Mouse (Mus musculus) limb, embryonic 11.5 days (tissue): ENCODE measurements around the gene Gfod1. TPM values are rescaled to one million over a fixed set of nuclear protein-coding genes. Genes with fewer than 3 reads are reported as not detected.
A peak's percentile ranks its signal among the peaks of the same experiment; 100 is the strongest.

Source experiments
- ATAC-seq: fragments of 200-750 bp; cut with Nextera tagmentation; 2 replicates; pipeline ENCODE4 v1.8.0; 2017; ENCODE audit warnings: low read depth; ENCODE audit not compliant: insufficient number of reproducible peaks, low FRiP score, low TSS enrichment
- DNase-seq: peaks from one replicate; pipeline ENCODE4 v3.0.0-alpha.2; 2015; ENCODE audit warnings: low spot score
- H3K27ac ChIP-seq: fragments of 300-500 bp; sonication (generic); replicated peaks from 2 replicates; pipeline ENCODE4 v1.5.1; 2014; ENCODE audit warnings: low read depth, mild to moderate bottlenecking, low read length
- H3K27me3 ChIP-seq: fragments of 300-500 bp; sonication (generic); 2 replicates; pipeline ENCODE4 v1.6.1; 2014; ENCODE audit warnings: mild to moderate bottlenecking, low read length, mixed read lengths; ENCODE audit not compliant: control insufficient read depth, insufficient read depth
- H3K36me3 ChIP-seq: fragments of 300-500 bp; sonication (generic); 2 replicates; pipeline ENCODE4 v1.6.1; 2014; ENCODE audit warnings: mild to moderate bottlenecking, low read length, moderate library complexity, mixed read lengths; ENCODE audit not compliant: control insufficient read depth, insufficient read depth
- H3K4me1 ChIP-seq: fragments of 300-500 bp; sonication (generic); 2 replicates; pipeline ENCODE4 v1.6.1; 2014; ENCODE audit warnings: low read length, mixed read lengths; ENCODE audit not compliant: control insufficient read depth, insufficient read depth
- H3K4me2 ChIP-seq: fragments of 300-500 bp; sonication (generic); 2 replicates; pipeline ENCODE4 v1.6.1; 2014; ENCODE audit warnings: low read depth, mild to moderate bottlenecking, moderate library complexity; ENCODE audit not compliant: severe bottlenecking
- H3K4me3 ChIP-seq: fragments of 300-500 bp; sonication (generic); 2 replicates; pipeline ENCODE4 v1.5.1; 2014; ENCODE audit warnings: low read depth, low read length
- H3K9ac ChIP-seq: fragments of 300-500 bp; sonication (generic); 2 replicates; pipeline ENCODE4 v1.6.1; 2014; ENCODE audit warnings: mild to moderate bottlenecking, low read length
- H3K9me3 ChIP-seq: fragments of 300-500 bp; sonication (generic); 2 replicates; pipeline ENCODE4 v1.6.1; 2016; ENCODE audit warnings: low read length; ENCODE audit not compliant: control insufficient read depth
- WGBS: fragments of 180-500 bp; shearing (Covaris S2); extraction: QIAGEN DNeasy Blood & Tissue Kit; methylation state at CpG from one replicate; pipeline ENCODE4 v1.1.7; 2014; 5-methylcytosine and 5-hydroxymethylcytosine counted together
- polyA plus RNA-seq: library from polyadenylated mRNA; unstranded; fragments of >200 nt; fragmentation: Nextera tagmentation; extraction: Ambion mirVana; gene quantifications from 2 replicates; pipeline ENCODE4 v1.2.1, GENCODE M21; 2014

Gfod1 gene
- polyA plus RNA-seq, 1 experiment from 2014 or later, result 0.31 TPM

- Histone ChIP-seq H3K4me1 (peaks cover 15% of the 10 kb centered on the region), H3K27ac (no peak overlapping the region; the same call in 1 of the 2 replicates), H3K9me3 (no peaks in the 10 kb centered on the region), H3K27me3 (no peaks in the 10 kb centered on the region), H3K36me3 (no peaks in the 10 kb centered on the region), H3K9ac (no peak overlapping the region), H3K4me2 (no peak overlapping the region), H3K4me3 (no peak overlapping the region)
- DNase-seq, result no peak
- ATAC-seq, result no peak
- WGBS, result 43% methylated on average over 6 of the region's 6 CpGs
These were observed 73.7 kb downstream of the Gfod1 start for GRCm38 (mm10) chr13:43230238-43230637.

GRCm38 (mm10) chr13:43229767-43230166 is 74.2 kb downstream of the Gfod1 start:
- H3K9me3 ChIP-seq, result no peaks in the 10 kb centered on the region
- WGBS, result 79% methylated on average over 3 of the region's 3 CpGs
- no peak overlapping the region; the same call in 1 of the 2 replicates for H3K27ac ChIP-seq
- ATAC-seq, result no peak
- H3K4me1 ChIP-seq, result peaks cover 15% of the 10 kb centered on the region
- no peak overlapping the region for H3K9ac ChIP-seq
- no peak overlapping the region for H3K4me3 ChIP-seq
- no peaks in the 10 kb centered on the region for H3K27me3 ChIP-seq
- DNase-seq, result no peak
- no peak overlapping the region for H3K4me2 ChIP-seq
- H3K36me3 ChIP-seq, result no peaks in the 10 kb centered on the region

GRCm38 (mm10) chr13:43228141-43228540 is 75.8 kb downstream of the Gfod1 start:
- ATAC-seq, result no peak
- Histone ChIP-seq H3K27ac (no peak overlapping the region), H3K4me1 (peaks cover 15% of the 10 kb centered on the region), H3K9me3 (no peaks in the 10 kb centered on the region), H3K9ac (no peak overlapping the region), H3K4me3 (no peak overlapping the region), H3K27me3 (no peaks in the 10 kb centered on the region), H3K4me2 (no peak overlapping the region), H3K36me3 (no peaks in the 10 kb centered on the region)
- 88% methylated on average over 6 of the region's 6 CpGs for WGBS
- DNase-seq, result no peak

- Histone ChIP-seq H3K4me1 (peaks cover 10% of the 10 kb centered on the region), H3K27ac (no peak overlapping the region)
- WGBS, result 78% methylated on average over 10 of the region's 10 CpGs
These were observed 77.9 kb downstream of the Gfod1 start for GRCm38 (mm10) chr13:43226041-43226440.

GRCm38 (mm10) chr13:43225161-43225560 is 78.8 kb downstream of the Gfod1 start:
- 72% methylated on average over 5 of the region's 5 CpGs for WGBS
- Histone ChIP-seq H3K4me2 (no peak overlapping the region), H3K4me3 (no peak overlapping the region), H3K9me3 (no peaks in the 10 kb centered on the region), H3K27ac (no peak overlapping the region), H3K4me1 (peaks cover 4% of the 10 kb centered on the region; the same call in 1 of the 2 replicates), H3K27me3 (no peaks in the 10 kb centered on the region), H3K9ac (no peak overlapping the region), H3K36me3 (no peaks in the 10 kb centered on the region)
- no peak for ATAC-seq
- peak; percentile 44 for DNase-seq

More at GRCm38 (mm10) chr13:43226041-43226440, 77.9 kb downstream of the Gfod1 start:
- no peak overlapping the region for H3K4me2 ChIP-seq
- H3K27me3 ChIP-seq, result no peaks in the 10 kb centered on the region
- H3K9me3 ChIP-seq, result no peaks in the 10 kb centered on the region
- no peaks in the 10 kb centered on the region for H3K36me3 ChIP-seq
- ATAC-seq (no peak), DNase-seq (no peak)
- H3K9ac ChIP-seq, result no peak overlapping the region
- no peak overlapping the region for H3K4me3 ChIP-seq

GRCm38 (mm10) chr13:43222084-43222483 is 81.9 kb downstream of the Gfod1 start:
- Histone ChIP-seq H3K9me3 (no peaks in the 10 kb centered on the region), H3K36me3 (no peaks in the 10 kb centered on the region), H3K27ac (no peak overlapping the region), H3K4me2 (no peak overlapping the region), H3K9ac (no peak overlapping the region), H3K4me3 (no peak overlapping the region), H3K27me3 (no peaks in the 10 kb centered on the region), H3K4me1 (no peaks in the 10 kb centered on the region)
- no peak for ATAC-seq
- DNase-seq, result no peak
- 90% methylated on average over 1 of the region's 1 CpGs for WGBS

GRCm38 (mm10) chr13:43221290-43221689 is 82.7 kb downstream of the Gfod1 start:
- H3K4me2 ChIP-seq, result no peak overlapping the region
- ATAC-seq, result no peak
- H3K27ac ChIP-seq, result no peak overlapping the region
- H3K4me1 ChIP-seq, result no peaks in the 10 kb centered on the region
- H3K9me3 ChIP-seq, result no peaks in the 10 kb centered on the region
- no peaks in the 10 kb centered on the region for H3K36me3 ChIP-seq
- no peak for DNase-seq
- no peak overlapping the region for H3K9ac ChIP-seq
- no peak overlapping the region for H3K4me3 ChIP-seq
- 87% methylated on average over 6 of the region's 6 CpGs for WGBS
- no peaks in the 10 kb centered on the region for H3K27me3 ChIP-seq

GRCm38 (mm10) chr13:43220635-43221034 is 83.3 kb downstream of the Gfod1 start:
- H3K9ac ChIP-seq, result no peak overlapping the region
- H3K4me2 ChIP-seq, result no peak overlapping the region
- no peaks in the 10 kb centered on the region for H3K9me3 ChIP-seq
- no peak overlapping the region for H3K27ac ChIP-seq
- H3K27me3 ChIP-seq, result no peaks in the 10 kb centered on the region
- WGBS, result 88% methylated on average over 1 of the region's 1 CpGs
- no peak overlapping the region for H3K4me3 ChIP-seq
- DNase-seq (no peak), ATAC-seq (no peak)
- H3K36me3 ChIP-seq, result no peaks in the 10 kb centered on the region
- no peaks in the 10 kb centered on the region for H3K4me1 ChIP-seq

GRCm38 (mm10) chr13:43218764-43219163 is 85.2 kb downstream of the Gfod1 start:
- DNase-seq (no peak), ATAC-seq (no peak)
- H3K9ac ChIP-seq, result no peak overlapping the region
- no peaks in the 10 kb centered on the region for H3K4me1 ChIP-seq
- 62% methylated on average over 4 of the region's 4 CpGs for WGBS
- no peaks in the 10 kb centered on the region for H3K9me3 ChIP-seq
- no peaks in the 10 kb centered on the region for H3K27me3 ChIP-seq
- H3K36me3 ChIP-seq, result no peaks in the 10 kb centered on the region
- no peak overlapping the region for H3K27ac ChIP-seq
- no peak overlapping the region for H3K4me2 ChIP-seq
- H3K4me3 ChIP-seq, result no peak overlapping the region
